Mouse (Mus musculus): Measurements from ENCODE around the gene Ptprk. TPM values are rescaled to one million over a fixed set of nuclear protein-coding genes. Genes with fewer than 3 reads are reported as not detected.

Gene Ptprk
- polyA plus RNA-seq, 1 experiment from 2014 or later, result 26.4 TPM

DNA sequence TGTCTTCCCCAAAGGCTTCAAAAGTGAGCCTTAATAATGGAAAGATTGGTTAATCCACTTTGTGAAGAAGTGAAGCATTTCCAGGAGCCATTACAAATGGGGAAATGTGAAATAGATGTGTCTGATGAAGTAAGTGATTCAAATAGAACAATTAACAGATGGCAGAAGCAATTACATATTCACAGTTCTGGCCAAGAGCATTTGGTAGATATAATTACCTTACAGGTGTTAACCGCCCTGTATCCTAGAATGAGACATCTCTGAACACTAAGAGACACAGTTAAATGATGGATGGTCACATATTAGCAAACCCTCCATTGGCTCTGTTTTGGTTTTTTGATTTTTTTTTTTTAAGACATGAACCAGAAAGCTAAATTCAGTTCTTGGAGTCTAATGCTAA, 361.5 kb downstream of the Ptprk start:
- Histone ChIP-seq H3K36me3 (no peaks in the 10 kb centered on the region), H3K27me3 (no peaks in the 10 kb centered on the region), H3K9me3 (replicated peaks) (no peaks in the 10 kb centered on the region), H3K4me2 (replicated peaks) (no peak overlapping the region), H3K4me3 (replicated peaks) (no peak overlapping the region), H3K27ac (replicated peaks) (no peak overlapping the region), H3K9ac (no peak overlapping the region), H3K4me1 (no peaks in the 10 kb centered on the region)
- no peak for ATAC-seq (ENCODE audit: insufficient number of reproducible peaks, low FRiP score, low TSS enrichment, low read depth)
- WGBS, result 91% methylated on average over 1 of the region's 1 CpGs

DNA sequence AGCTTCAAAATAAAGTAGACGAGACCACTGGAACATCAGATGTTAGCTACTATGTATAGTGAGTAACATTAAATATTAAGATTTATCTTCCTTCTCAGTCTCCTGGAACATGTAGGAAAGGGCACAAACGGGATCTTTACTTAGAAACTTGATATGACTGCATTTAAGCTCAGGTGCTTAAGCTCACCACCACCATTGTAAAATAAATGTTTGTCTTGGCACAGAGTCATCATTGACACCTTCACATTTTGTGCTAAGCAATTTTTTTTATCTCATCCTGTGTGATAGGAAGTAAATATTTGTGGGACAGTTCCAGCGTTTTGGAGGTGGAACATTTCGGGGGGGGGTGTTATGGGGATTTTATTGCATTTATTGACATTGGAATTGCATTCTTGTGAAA, 375.2 kb downstream of the Ptprk start:
- 71% methylated on average over 4 of the region's 4 CpGs for WGBS
- H3K4me2 ChIP-seq (replicated peaks), result no peak overlapping the region
- no peaks in the 10 kb centered on the region for H3K36me3 ChIP-seq
- no peak overlapping the region for H3K4me3 ChIP-seq (replicated peaks)
- H3K9me3 ChIP-seq (replicated peaks), result no peaks in the 10 kb centered on the region
- no peak overlapping the region for H3K9ac ChIP-seq
- no peak overlapping the region for H3K27ac ChIP-seq (replicated peaks)
- H3K27me3 ChIP-seq, result no peaks in the 10 kb centered on the region
- no peak for ATAC-seq (ENCODE audit: insufficient number of reproducible peaks, low FRiP score, low TSS enrichment, low read depth)
- no peaks in the 10 kb centered on the region for H3K4me1 ChIP-seq

DNA sequence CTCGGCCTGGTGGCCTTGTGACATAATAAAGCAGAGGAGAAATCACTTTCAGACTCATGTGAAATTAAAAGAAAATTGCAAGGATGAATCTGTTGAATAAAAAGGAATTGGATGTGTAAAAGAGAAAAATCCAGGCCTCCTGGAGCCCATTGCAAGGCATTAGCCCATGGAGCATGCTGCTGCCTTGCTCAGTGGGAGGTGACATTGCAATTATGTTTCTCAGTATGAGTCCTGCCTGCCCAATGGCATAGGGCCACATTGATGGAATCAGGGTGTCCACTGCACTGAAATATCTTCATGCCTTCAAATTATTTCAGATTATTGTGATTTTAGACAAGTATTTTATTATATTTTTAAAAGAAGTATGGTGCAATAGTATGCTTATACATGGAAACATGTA, 376.0 kb downstream of the Ptprk start:
- Histone ChIP-seq H3K4me1 (no peaks in the 10 kb centered on the region), H3K27me3 (no peaks in the 10 kb centered on the region), H3K9me3 (replicated peaks) (no peaks in the 10 kb centered on the region), H3K4me3 (replicated peaks) (no peak overlapping the region), H3K4me2 (replicated peaks) (no peak overlapping the region), H3K9ac (no peak overlapping the region), H3K27ac (replicated peaks) (no peak overlapping the region), H3K36me3 (no peaks in the 10 kb centered on the region)
- ATAC-seq (ENCODE audit: insufficient number of reproducible peaks, low FRiP score, low TSS enrichment, low read depth), result no peak
- WGBS, result 61% methylated on average over 1 of the region's 1 CpGs

DNA sequence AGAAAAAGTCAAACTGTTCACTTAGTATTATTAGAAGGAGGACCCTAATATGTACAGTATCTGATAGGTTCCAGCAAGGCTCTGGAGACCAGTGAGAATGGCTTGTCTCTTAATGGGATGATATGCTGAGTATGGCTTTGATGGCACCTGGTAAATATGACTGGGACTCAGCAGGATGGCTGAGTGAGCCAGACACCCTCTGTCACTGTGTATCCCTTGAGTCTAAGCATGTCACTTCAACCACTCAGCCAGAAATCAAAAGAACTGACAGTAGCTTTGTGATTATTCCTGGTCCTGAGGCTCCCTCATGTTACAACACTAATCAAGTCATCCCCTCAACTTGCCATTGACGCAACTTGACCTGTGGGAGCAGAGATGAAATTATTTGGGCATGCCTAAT, 383.4 kb downstream of the Ptprk start:
- no peak for ATAC-seq (ENCODE audit: insufficient number of reproducible peaks, low FRiP score, low TSS enrichment, low read depth)
- no peak overlapping the region for H3K9ac ChIP-seq

DNA sequence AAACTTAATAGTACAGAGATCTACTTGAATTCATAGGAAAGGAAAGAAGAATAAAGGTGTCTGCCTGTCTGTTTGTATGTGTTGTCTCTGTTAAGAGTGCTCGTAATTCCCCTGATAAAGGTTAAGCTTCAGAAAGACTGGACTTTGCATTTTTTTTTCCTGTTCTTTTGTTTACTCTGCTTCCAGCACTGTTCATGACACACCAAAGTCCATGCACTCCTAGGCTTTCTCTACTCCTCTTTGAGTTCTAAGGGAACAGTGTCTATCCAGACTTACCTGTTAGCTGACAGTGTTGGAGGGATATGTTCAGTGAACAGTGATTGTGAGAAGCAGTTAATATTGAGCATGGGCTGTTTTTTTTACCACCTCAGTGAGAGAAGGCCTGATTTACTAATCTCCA, 385.3 kb downstream of the Ptprk start:
- H3K27ac ChIP-seq (replicated peaks), result no peak overlapping the region
- H3K4me2 ChIP-seq (replicated peaks), result no peak overlapping the region
- 79% methylated on average over 1 of the region's 1 CpGs for WGBS
- H3K27me3 ChIP-seq, result no peaks in the 10 kb centered on the region
- no peaks in the 10 kb centered on the region for H3K9me3 ChIP-seq (replicated peaks)
- no peak for ATAC-seq (ENCODE audit: insufficient number of reproducible peaks, low FRiP score, low TSS enrichment, low read depth)
- H3K4me3 ChIP-seq (replicated peaks), result no peak overlapping the region
- H3K36me3 ChIP-seq, result no peaks in the 10 kb centered on the region
- no peaks in the 10 kb centered on the region for H3K4me1 ChIP-seq
- no peak overlapping the region for H3K9ac ChIP-seq

More for the DNA sequence above, 383.4 kb downstream of the Ptprk start:
- H3K4me1 ChIP-seq, result no peaks in the 10 kb centered on the region
- H3K27ac ChIP-seq (replicated peaks), result no peak overlapping the region
- H3K9me3 ChIP-seq (replicated peaks), result no peaks in the 10 kb centered on the region
- no peaks in the 10 kb centered on the region for H3K27me3 ChIP-seq
- H3K4me2 ChIP-seq (replicated peaks), result no peak overlapping the region
- WGBS, result 52% methylated on average over 1 of the region's 1 CpGs
- no peak overlapping the region for H3K4me3 ChIP-seq (replicated peaks)
- no peaks in the 10 kb centered on the region for H3K36me3 ChIP-seq

DNA sequence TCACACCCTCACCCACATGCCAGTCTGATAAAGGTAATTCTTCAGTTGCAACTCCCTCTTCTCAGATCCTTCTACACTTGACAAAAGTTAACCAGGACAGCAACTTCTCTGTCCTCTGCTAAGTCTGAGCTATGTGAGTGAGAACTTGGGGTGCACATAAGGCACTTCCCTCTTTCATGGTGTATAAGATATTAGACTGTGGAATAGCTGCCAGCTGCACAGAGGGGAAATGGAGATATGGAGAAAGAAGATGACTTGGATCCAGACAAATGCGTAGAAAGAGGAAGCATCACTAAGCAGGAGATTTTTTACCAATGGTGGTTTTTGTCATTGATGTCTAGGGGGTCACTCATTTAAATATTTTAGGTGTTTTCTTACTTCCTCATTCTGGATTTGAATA, 389.1 kb downstream of the Ptprk start:
- Histone ChIP-seq H3K4me1 (no peaks in the 10 kb centered on the region), H3K4me2 (replicated peaks) (no peak overlapping the region), H3K27me3 (no peaks in the 10 kb centered on the region), H3K36me3 (no peaks in the 10 kb centered on the region), H3K9me3 (replicated peaks) (no peaks in the 10 kb centered on the region), H3K27ac (replicated peaks) (no peak overlapping the region), H3K9ac (no peak overlapping the region), H3K4me3 (replicated peaks) (no peak overlapping the region)
- WGBS, result 89% methylated on average over 1 of the region's 1 CpGs
- no peak for ATAC-seq (ENCODE audit: insufficient number of reproducible peaks, low FRiP score, low TSS enrichment, low read depth)

DNA sequence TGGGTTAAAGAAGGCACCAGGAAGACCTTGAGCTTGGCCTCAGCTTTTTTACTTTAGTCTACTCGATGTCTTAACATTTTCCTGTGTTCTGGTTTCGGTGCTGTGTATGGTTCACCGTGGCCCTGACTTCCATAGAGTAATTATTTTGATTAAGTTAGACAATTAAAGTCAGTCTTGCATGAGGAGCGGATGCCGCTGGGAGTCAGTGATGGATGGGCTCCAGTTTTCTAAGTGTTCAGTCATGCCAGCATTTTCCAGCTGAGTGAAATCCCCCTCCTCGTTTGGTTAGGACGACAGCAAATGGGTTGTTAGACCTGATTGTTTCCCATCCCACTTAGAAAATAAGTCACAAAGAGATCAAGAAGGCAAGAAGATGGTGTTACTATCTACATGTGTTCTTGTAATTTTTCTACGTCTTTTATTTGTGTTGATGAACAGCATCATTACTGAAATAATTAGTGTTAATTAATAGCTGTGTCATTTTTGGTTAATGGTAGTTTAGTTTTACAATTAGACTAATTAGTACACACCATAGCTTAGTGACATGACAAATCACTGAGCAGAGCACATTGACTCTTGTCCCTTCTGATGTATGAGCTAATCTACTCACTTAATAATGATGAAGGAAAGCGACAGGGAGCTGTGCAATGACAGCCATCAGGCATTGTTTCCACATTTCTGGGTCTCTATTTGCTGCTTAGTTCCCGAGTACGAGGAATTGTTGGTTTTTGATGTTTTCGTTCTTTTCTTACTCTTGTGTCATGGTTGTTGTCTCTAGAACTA, 390.3 kb downstream of the Ptprk start:
- Histone ChIP-seq H3K9me3 (replicated peaks) (no peaks in the 10 kb centered on the region), H3K4me1 (no peaks in the 10 kb centered on the region), H3K4me3 (replicated peaks) (no peak overlapping the region), H3K27ac (replicated peaks) (no peak overlapping the region), H3K36me3 (no peaks in the 10 kb centered on the region), H3K9ac (no peak overlapping the region), H3K4me2 (replicated peaks) (no peak overlapping the region), H3K27me3 (no peaks in the 10 kb centered on the region)
- WGBS, result 61% methylated on average over 12 of the region's 12 CpGs
- no peak for ATAC-seq (ENCODE audit: insufficient number of reproducible peaks, low FRiP score, low TSS enrichment, low read depth)

DNA sequence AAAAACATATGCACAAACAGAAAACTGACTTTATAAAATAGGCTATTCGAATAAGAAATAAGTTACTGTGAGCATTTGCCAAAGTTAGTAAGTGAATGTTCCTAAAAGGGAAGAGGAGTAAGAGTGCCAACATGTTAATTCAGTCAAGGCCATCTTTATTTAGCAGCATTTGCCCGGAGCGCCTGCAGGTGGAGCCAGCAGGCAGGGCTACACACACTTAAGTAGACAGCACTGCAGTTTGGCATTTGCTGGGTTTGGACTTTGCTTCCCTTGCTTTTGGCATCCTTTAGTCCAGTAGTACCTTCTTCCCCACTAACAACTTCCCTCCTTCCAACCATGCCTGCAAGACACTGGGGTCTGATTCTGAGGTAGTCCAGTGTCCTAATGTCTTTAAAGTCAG, 411.0 kb downstream of the Ptprk start:
- Histone ChIP-seq H3K9ac (no peak overlapping the region), H3K4me3 (replicated peaks) (no peak overlapping the region), H3K27ac (replicated peaks) (no peak overlapping the region), H3K4me1 (no peaks in the 10 kb centered on the region), H3K9me3 (replicated peaks) (no peaks in the 10 kb centered on the region), H3K27me3 (no peaks in the 10 kb centered on the region), H3K4me2 (replicated peaks) (no peak overlapping the region), H3K36me3 (no peaks in the 10 kb centered on the region)
- no peak for ATAC-seq (ENCODE audit: insufficient number of reproducible peaks, low FRiP score, low TSS enrichment, low read depth)
- WGBS, result 39% methylated on average over 3 of the region's 3 CpGs

DNA sequence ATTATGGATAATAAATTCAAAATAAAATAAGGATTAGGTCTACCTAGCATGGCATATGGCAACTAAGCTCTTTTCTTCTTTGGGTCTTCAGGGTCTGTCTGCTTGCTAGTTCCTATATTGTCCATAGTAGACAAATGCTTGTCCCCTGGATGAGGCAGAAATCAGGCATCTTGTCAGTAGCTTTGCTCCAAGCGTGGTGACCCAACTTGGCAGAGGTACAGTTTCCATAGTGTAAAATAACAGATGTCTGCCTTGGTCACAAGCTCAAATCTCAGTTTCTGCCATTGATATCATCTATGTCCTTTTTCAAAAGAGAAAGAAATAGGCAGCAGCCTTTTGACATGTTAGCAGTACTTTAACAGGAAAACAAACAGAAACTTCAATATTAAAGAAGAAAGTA, 416.4 kb downstream of the Ptprk start:
- no peak overlapping the region for H3K27ac ChIP-seq (replicated peaks)
- no peaks in the 10 kb centered on the region for H3K27me3 ChIP-seq
- H3K9me3 ChIP-seq (replicated peaks), result no peaks in the 10 kb centered on the region
- no peak overlapping the region for H3K4me3 ChIP-seq (replicated peaks)
- ATAC-seq (ENCODE audit: insufficient number of reproducible peaks, low FRiP score, low TSS enrichment, low read depth), result no peak
- H3K4me2 ChIP-seq (replicated peaks), result no peak overlapping the region
- WGBS, result 51% methylated on average over 1 of the region's 1 CpGs
- no peak overlapping the region for H3K9ac ChIP-seq
- no peaks in the 10 kb centered on the region for H3K36me3 ChIP-seq
- no peaks in the 10 kb centered on the region for H3K4me1 ChIP-seq

DNA sequence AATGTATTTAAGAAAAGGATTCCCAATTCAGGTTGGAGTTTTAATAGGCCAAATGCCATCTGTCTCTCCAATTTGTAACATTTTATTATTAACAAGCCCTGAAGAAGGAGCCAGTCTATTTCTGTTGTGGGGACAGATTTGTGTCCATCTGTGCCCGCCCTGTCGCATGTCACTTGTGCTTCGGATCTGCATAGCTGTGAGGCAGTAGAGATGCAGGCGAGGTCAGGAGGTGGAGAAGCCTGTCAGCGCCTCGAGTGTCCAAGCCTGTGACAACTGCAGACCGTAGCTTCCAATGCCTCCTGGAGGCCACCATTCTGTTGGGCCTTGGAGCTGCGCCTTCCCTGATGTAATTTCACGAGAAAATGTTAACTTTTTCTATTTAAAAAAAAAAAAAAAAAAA, 417.6 kb downstream of the Ptprk start:
- no peaks in the 10 kb centered on the region for H3K4me1 ChIP-seq
- H3K4me2 ChIP-seq (replicated peaks), result no peak overlapping the region
- H3K9me3 ChIP-seq (replicated peaks), result no peaks in the 10 kb centered on the region
- ATAC-seq (ENCODE audit: insufficient number of reproducible peaks, low FRiP score, low TSS enrichment, low read depth), result no peak
- 73% methylated on average over 9 of the region's 9 CpGs for WGBS
- no peak overlapping the region for H3K4me3 ChIP-seq (replicated peaks)
- no peak overlapping the region for H3K27ac ChIP-seq (replicated peaks)
- no peaks in the 10 kb centered on the region for H3K36me3 ChIP-seq
- H3K27me3 ChIP-seq, result no peaks in the 10 kb centered on the region
- no peak overlapping the region for H3K9ac ChIP-seq

DNA sequence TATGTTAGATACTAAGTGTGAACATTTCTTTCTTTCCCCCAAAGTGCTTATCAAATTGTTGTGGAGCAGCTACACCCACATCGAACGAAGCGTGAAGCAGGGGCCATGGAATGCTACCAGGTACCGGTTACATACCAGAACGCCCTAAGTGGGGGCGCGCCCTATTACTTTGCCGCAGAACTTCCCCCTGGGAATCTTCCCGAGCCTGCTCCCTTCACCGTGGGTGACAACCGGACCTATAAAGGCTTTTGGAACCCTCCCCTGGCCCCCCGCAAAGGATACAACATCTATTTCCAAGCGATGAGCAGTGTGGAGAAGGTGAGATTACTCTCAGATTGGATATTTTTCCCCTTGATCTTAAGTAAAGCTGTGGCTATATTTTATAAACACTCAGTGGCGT, 418.2 kb downstream of the Ptprk start:
- H3K27ac ChIP-seq (replicated peaks), result no peak overlapping the region; the same call in 1 of the 2 replicates
- 40% methylated on average over 14 of the region's 14 CpGs for WGBS
- no peak overlapping the region for H3K9ac ChIP-seq
- H3K4me2 ChIP-seq (replicated peaks), result no peak overlapping the region
- no peak overlapping the region for H3K4me3 ChIP-seq (replicated peaks)
- H3K4me1 ChIP-seq, result no peaks in the 10 kb centered on the region
- H3K27me3 ChIP-seq, result no peaks in the 10 kb centered on the region
- H3K9me3 ChIP-seq (replicated peaks), result no peaks in the 10 kb centered on the region
- no peak for ATAC-seq (ENCODE audit: insufficient number of reproducible peaks, low FRiP score, low TSS enrichment, low read depth)
- no peaks in the 10 kb centered on the region for H3K36me3 ChIP-seq

DNA sequence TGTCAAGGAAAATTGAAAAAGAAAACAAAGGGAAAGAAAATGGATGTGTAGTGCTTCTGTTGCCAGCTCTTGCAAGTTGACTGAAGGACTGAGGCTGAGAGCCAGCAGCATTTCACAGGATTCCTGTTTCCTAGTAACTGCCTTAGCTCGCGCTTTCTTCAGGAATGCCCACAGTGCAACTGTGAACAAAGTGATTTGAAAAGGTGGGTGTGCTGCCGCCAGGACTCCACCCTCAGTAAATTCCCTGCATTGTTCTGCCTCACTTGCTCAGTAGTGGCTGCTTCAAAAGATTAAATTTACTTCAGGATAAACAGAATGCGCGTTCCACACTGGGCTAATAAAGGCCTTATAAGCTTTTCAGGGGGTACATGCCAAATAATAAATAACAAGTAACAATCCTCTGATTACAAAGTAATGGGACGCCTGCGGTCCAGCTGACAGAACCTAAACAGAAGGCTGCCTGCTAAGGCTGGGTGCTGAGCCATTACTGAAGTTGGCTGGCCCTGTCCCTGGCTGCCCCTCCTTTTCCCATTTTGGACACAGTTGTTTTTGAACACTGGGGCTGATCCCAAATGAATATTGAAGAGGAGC, 418.7 kb downstream of the Ptprk start:
- Histone ChIP-seq H3K4me3 (replicated peaks) (no peak overlapping the region), H3K9ac (no peak overlapping the region), H3K4me2 (replicated peaks) (no peak overlapping the region), H3K27me3 (no peaks in the 10 kb centered on the region), H3K4me1 (no peaks in the 10 kb centered on the region), H3K36me3 (no peaks in the 10 kb centered on the region), H3K9me3 (replicated peaks) (no peaks in the 10 kb centered on the region), H3K27ac (replicated peaks) (no peak overlapping the region; the same call in 1 of the 2 replicates)
- 41% methylated on average over 7 of the region's 7 CpGs for WGBS
- ATAC-seq (ENCODE audit: insufficient number of reproducible peaks, low FRiP score, low TSS enrichment, low read depth), result peak; percentile 29; the same call in 1 of the 2 replicates

Data from embryonic facial prominence, embryonic 15.5 days (tissue).